Mouse (Mus musculus): Measurements from ENCODE around the gene Trpm1. TPM values are rescaled to one million over a fixed set of nuclear protein-coding genes. Genes with fewer than 3 reads are reported as not detected.

The Trpm1 gene
- total and polyA plus RNA-seq, 3 experiments = 5.9 to 10.7 (median 6.1) TPM

GRCm38 (mm10) chr7:64239806-64240315, 86.2 kb downstream of the Trpm1 start:
- H3K4me1 ChIP-seq (ENCODE audit: control insufficient read depth in 1 of 2, insufficient read depth in 2 of 2) = peaks cover 15 to 27% of the 10 kb centered on the region in 2 experiments
- H3K9ac ChIP-seq (ENCODE audit: insufficient read depth, low read depth) = no peak overlapping the region
- dilution Hi-C loops (cut with MboI; ENCODE audit: extremely low pct_ligation_motif_present, extremely low pct_unique_long_range_greater_than_20kb, low sequenced_read_pairs) = no loop called here
- H3K27ac ChIP-seq (ENCODE audit: insufficient read depth, low read depth) = no peak overlapping the region
- H3K79me2 ChIP-seq (replicated peaks; ENCODE audit: control insufficient read depth, extremely low read depth, insufficient read depth, poor library complexity, severe bottlenecking) = no peaks in the 10 kb centered on the region
- H3K4me2 ChIP-seq (ENCODE audit: insufficient read depth, low read depth, poor library complexity, severe bottlenecking) = no peak overlapping the region
- no peaks in the 10 kb centered on the region for H3K9me3 ChIP-seq (replicated peaks; ENCODE audit: low read length)
- H3K36me3 ChIP-seq (replicated peaks in 1 of 2; ENCODE audit: control insufficient read depth in 1 of 2, insufficient read depth in 1 of 2, low read length in 1 of 2) = peaks cover 22 to 81% of the 10 kb centered on the region in 2 experiments
- TF ChIP-seq CHD2 (IDR thresholded peaks at IDR 0.05; ENCODE audit: low read length) (no peak), MXI1 (IDR thresholded peaks at IDR 0.05; ENCODE audit: low read depth, low read length) (no peak), ZMIZ1 (IDR thresholded peaks at IDR 0.05; ENCODE audit: low read depth, low read length) (no peak), ZNF384 (IDR thresholded peaks at IDR 0.05; ENCODE audit: low read depth, low read length) (no peak), USF2 (conservative IDR thresholded peaks at IDR 0.05; ENCODE audit: low read depth, low read length) (no peak), TCF12 (IDR thresholded peaks at IDR 0.05; ENCODE audit: low read depth, low read length) (no peak), KAT2A (IDR thresholded peaks at IDR 0.05; ENCODE audit: insufficient replicate concordance, low read length) (no peak), EP300 (IDR thresholded peaks at IDR 0.05; ENCODE audit: low read length) (no peak), RCOR1 (conservative IDR thresholded peaks at IDR 0.05; ENCODE audit: low read depth, low read length) (no peak), USF1 (IDR thresholded peaks at IDR 0.05; ENCODE audit: low read depth, low read length) (no peak), RAD21 (IDR thresholded peaks at IDR 0.05; ENCODE audit: low read depth, low read length) (no peak), CTCF (conservative IDR thresholded peaks at IDR 0.05 in 1 of 2, IDR thresholded peaks at IDR 0.05 in 1 of 2; ENCODE audit: low read depth in 2 of 2, low read length in 2 of 2) (no peak), GABPA (IDR thresholded peaks at IDR 0.05; ENCODE audit: insufficient replicate concordance, low read depth, low read length) (no peak), UBTF (IDR thresholded peaks at IDR 0.05; ENCODE audit: low read depth, low read length) (no peak), E2F4 (IDR thresholded peaks at IDR 0.05; ENCODE audit: insufficient replicate concordance, low read depth, low read length) (no peak), ELF1 (IDR thresholded peaks at IDR 0.05; ENCODE audit: low read depth, low read length) (no peak), ZC3H11A (IDR thresholded peaks at IDR 0.05; ENCODE audit: low read depth, low read length) (no peak), MAFK (IDR thresholded peaks at IDR 0.05; ENCODE audit: insufficient replicate concordance, low read length) (no peak), SMC3 (IDR thresholded peaks at IDR 0.05; ENCODE audit: low read depth, low read length) (no peak), JUND (conservative IDR thresholded peaks at IDR 0.05; ENCODE audit: low read depth, low read length) (no peak)
- H3K4me3 ChIP-seq (replicated peaks in 1 of 3; ENCODE audit: low read depth in 2 of 3, low read length in 2 of 3, poor library complexity in 1 of 3) = no peak overlapping the region
- no peak for DNase-seq (ENCODE audit: extremely low read depth)
- no peaks in the 10 kb centered on the region for H3K27me3 ChIP-seq (replicated peaks)
- in situ Hi-C loops (cut with MboI; ENCODE audit: low pct_ligation_motif_present, low pct_unique_long_range_greater_than_20kb, low sequenced_read_pairs) = loop anchor here (5.0 kb wide), 1 partner anchor 42 kb away; no protein-coding TSS in a partner anchor

- no peak overlapping the region for H3K4me2 ChIP-seq (ENCODE audit: insufficient read depth, low read depth, poor library complexity, severe bottlenecking)
- H3K4me3 ChIP-seq (replicated peaks in 1 of 3; ENCODE audit: low read depth in 2 of 3, low read length in 2 of 3, poor library complexity in 1 of 3) = no peak overlapping the region
- H3K27ac ChIP-seq (ENCODE audit: insufficient read depth, low read depth) = no peak overlapping the region
- peaks cover 9 to 76% of the 10 kb centered on the region in 2 experiments for H3K36me3 ChIP-seq (replicated peaks in 1 of 2; ENCODE audit: control insufficient read depth in 1 of 2, insufficient read depth in 1 of 2, low read length in 1 of 2)
- in situ Hi-C loops (cut with MboI; ENCODE audit: low pct_ligation_motif_present, low pct_unique_long_range_greater_than_20kb, low sequenced_read_pairs) (loop anchor here (5.0 kb wide), 1 partner anchor 40 kb away; no protein-coding TSS in a partner anchor), dilution Hi-C loops (cut with MboI; ENCODE audit: extremely low pct_ligation_motif_present, extremely low pct_unique_long_range_greater_than_20kb, low sequenced_read_pairs) (no loop called here)
- peaks cover 6 to 13% of the 10 kb centered on the region in 2 experiments; a peak in 3 of 4 replicates for H3K4me1 ChIP-seq (ENCODE audit: control insufficient read depth in 1 of 2, insufficient read depth in 2 of 2)
- H3K27me3 ChIP-seq (replicated peaks) = no peaks in the 10 kb centered on the region
- H3K79me2 ChIP-seq (replicated peaks; ENCODE audit: control insufficient read depth, extremely low read depth, insufficient read depth, poor library complexity, severe bottlenecking) = no peaks in the 10 kb centered on the region
- H3K9me3 ChIP-seq (replicated peaks; ENCODE audit: low read length) = no peaks in the 10 kb centered on the region
- DNase-seq (ENCODE audit: extremely low read depth) = no peak
- no peak overlapping the region for H3K9ac ChIP-seq (ENCODE audit: insufficient read depth, low read depth)
- TF ChIP-seq MXI1 (IDR thresholded peaks at IDR 0.05; ENCODE audit: low read depth, low read length) (no peak), TCF12 (IDR thresholded peaks at IDR 0.05; ENCODE audit: low read depth, low read length) (no peak), POLR2AphosphoS2 (IDR thresholded peaks at IDR 0.05; ENCODE audit: low read depth, low read length) (no peak), USF1 (IDR thresholded peaks at IDR 0.05; ENCODE audit: low read depth, low read length) (no peak), SMC3 (IDR thresholded peaks at IDR 0.05; ENCODE audit: low read depth, low read length) (no peak), MAZ (IDR thresholded peaks at IDR 0.05; ENCODE audit: low read depth, low read length) (no peak), GABPA (IDR thresholded peaks at IDR 0.05; ENCODE audit: insufficient replicate concordance, low read depth, low read length) (no peak), BHLHE40 (IDR thresholded peaks at IDR 0.05; ENCODE audit: low read depth, low read length) (no peak)
These were observed 88.8 kb downstream of the Trpm1 start for GRCm38 (mm10) chr7:64242424-64242823.

Data from CH12.LX (cell line).